Mouse (Mus musculus) embryonic fibroblast, embryonic 13.5 days (primary cell): ENCODE measurements around the gene Gm49355.

Source experiments
- CTCF ChIP-seq: IDR thresholded peaks from 2 replicates; pipeline ENCODE4 v1.5.1; 2011; ENCODE audit warnings: mild to moderate bottlenecking, control low read depth, low read length, moderate library complexity, borderline replicate concordance; ENCODE audit not compliant: insufficient read depth
- POLR2A ChIP-seq: IDR thresholded peaks from 2 replicates; pipeline ENCODE4 v1.6.1; 2011; ENCODE audit warnings: low read depth, mild to moderate bottlenecking, control low read depth, low read length, moderate library complexity

DNA sequence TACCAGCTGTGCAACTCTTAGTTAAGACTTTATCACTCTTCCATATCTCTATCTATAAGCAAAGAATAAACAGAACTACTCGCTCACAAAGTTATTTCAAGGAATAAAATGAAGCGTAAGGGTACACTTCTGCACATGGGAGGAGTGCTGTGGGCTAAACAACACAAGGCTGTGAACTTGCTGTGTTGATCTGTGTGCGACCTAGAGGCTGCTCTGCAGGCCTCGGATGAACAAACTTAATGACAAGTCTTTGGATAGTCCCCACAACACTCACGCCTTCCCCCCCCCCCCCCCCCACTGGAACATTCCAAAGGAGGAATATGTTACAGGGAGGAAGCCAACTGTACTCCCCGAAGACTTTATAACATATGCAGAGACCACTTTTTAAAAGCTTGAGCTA lies at the start of gene Gm49355:
- no peak for TF ChIP-seq POLR2A
- no peak for TF ChIP-seq CTCF
